Mouse (Mus musculus): ENCODE results near the gene Cep57. TPM values are rescaled to one million over a fixed set of nuclear protein-coding genes. Genes with fewer than 3 reads are reported as not detected.

The Cep57 gene
- 7.0 TPM for polyA plus RNA-seq (2015; fragmentation: Illumina TruSeq; extraction: RNeasy Lipid Tissue Mini Kit (QIAGEN cat#74804); ENCODE audit: insufficient read depth, low read depth, low replicate concordance)

DNA sequence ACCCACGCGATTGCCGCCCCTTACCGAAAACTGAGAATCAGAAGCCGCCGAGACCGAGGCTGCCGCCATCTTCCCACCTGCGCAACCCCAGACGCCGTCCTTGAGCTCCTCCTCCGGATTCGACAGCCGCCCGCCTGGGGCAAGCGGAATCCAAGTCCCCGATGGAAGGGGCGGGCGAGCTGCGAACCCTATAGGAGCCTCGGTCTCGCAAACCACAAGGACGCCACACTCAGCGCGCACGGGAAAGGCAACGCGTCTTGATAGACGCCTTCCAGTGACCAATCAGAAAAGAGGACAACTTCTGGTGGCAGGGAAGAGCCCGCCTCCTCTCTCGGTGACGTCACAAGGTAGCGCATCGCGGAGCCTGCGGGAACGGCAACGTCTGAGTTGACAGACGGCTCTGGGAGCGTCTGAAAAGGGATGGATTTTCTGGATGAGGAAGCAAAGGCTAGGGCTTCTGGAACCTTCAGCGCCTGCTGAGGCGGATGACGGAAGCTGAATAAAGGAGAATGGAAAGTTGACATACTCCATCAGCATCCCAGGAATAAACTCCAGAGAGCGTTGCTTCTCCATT, at the start of gene Cep57:
TSS of gene Cep57 (minus strand) at position 276 of the 574 bp plus-strand sequence.

DNA sequence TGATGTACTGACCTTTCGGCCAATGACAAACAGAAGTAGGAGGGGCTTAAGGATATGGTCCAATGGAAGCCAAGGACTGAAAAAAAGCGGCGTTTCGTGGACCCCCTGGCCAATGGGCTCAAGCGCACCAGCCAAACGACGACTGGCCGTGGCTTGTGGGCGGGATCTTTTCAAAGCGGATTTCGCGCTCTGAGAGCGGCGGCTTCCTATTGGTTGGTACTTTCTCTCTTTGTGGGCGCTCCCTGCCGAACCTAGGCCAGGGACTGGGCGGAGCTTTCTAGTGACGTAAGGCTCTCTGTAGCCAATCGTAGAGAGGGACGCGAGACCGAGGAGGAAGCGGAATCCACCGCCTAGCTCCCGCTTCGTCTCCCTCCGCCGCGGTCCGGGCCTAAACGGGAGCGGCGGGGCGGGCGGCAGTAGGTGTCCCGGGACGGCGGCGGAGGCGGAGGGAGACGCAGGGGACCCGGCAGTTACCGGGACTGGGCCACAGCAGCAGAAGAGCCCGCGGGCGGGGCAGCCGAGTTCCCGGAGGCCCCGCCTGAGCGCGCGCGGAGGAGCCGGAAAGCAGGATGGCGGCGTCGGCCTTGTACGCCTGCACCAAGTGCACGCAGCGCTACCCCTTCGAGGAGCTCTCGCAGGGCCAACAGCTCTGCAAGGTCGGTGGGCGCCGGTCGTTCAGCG, 639 bp upstream of the Cep57 start, which contains the start of gene Fam76b:
TSS of gene Fam76b (plus strand) at position 311 of the 681 bp plus-strand sequence.

Other genes starting within 250 kb of the Cep57 start
- gene Mtmr2, start 78.7 kb downstream of the Cep57 start, polyA plus RNA-seq (2015; fragmentation: Illumina TruSeq; extraction: RNeasy Lipid Tissue Mini Kit (QIAGEN cat#74804); ENCODE audit: insufficient read depth, low read depth, low replicate concordance) = 12.6 TPM
- 6.7 TPM for gene Fam76b, start 609 bp upstream of the Cep57 start, polyA plus RNA-seq (2015; fragmentation: Illumina TruSeq; extraction: RNeasy Lipid Tissue Mini Kit (QIAGEN cat#74804); ENCODE audit: insufficient read depth, low read depth, low replicate concordance)